Mouse (Mus musculus): ENCODE measurements at regions not wholly inside any gene's neighbourhood (a gene's known extent, or its start where the extent isn't known, plus 50 kb on each side); places are given as distances from the start of the nearest gene placed in this dataset.
"Not testable (repeated sequence)": the region's sequence is repeated elsewhere in the genome, so short reads cannot be mapped to it uniquely, and the experiment has no call there.

DNA sequence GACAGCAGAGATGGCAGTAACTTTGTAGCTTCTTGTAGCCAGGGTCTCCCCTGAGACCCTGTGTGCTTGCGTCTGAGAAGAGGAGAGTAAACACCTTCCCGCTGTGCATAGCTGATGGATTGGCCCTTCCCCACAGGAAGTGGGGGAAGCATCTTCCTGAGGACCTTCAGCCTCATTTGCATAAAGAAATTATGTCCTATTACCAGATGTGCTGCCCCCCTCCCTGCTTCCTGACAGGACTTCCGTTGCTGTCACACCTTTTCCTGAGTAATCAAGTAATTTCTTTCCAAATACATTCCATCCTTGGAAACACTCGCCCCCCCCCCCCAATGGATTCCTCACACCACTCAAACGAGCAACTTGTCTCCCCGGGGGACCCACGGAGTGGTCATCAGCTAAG, 77.5 kb upstream of the Med13l start:
- no peak for DNase-seq (ENCODE audit: extremely low spot score in 1 of 2, low spot score in 1 of 2)

DNA sequence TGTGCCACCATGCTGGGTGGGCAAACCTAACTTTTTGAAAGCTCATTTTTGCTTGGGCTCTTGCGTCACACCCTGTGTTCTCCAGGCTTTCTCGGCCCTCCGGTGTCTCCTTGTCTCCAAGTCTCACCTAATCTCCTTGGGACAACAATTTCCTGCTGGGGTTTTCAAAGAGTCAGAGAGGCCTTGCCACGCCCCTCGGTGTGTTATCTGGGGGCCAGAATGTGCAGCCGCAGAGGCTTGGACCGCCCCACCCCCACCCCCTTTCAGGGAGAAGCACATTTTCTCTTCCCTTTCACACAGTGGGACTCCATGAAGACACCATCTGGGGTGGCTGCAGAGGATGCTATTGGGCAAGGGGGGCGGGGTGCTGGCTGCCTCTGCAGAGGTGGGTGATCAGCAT, 76.9 kb upstream of the Med13l start:
- no peak for DNase-seq (ENCODE audit: extremely low spot score in 1 of 2, low spot score in 1 of 2)

DNA sequence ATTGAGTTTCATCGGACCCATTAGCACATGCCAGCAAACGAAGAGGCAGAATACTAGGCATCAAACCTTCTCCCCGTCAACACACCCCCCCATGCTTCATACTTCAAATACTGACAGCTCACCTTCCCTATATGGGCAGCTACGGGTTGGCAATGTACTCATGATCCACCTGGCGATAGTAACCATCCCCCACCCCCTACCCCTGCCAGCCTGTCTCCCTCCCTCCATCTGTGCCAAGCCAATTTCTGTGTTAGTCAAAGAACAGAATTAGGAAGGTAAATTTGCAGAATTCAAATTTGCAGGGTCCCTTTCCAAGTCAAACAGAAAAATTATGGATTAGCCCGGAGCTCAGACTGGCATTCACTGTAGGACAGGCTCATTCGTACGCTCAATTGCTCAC, 75.3 kb upstream of the Med13l start:
- DNase-seq (ENCODE audit: extremely low spot score in 1 of 2, low spot score in 1 of 2): no peak

DNA sequence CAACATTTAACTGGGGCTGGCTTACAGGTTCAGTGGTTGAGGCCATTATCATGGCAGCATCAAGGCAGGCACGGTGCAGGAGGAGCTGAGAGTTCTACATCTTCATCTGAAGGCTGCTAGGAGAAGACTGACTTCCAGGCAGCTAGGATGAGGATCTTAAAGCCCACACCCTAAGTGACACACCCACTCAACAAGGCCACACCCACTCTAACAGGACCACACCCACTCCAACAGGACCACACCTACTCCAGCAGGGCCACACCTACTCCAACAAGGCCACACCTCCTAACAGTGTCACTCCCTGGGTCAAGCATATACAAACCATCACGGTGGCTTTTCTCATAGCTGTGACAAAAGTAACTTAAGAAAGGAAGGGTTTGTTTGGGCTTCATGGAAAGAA, 68.0 kb upstream of the Med13l start:
- DNase-seq (ENCODE audit: extremely low spot score in 1 of 2, low spot score in 1 of 2): not testable (repeated sequence)

DNA sequence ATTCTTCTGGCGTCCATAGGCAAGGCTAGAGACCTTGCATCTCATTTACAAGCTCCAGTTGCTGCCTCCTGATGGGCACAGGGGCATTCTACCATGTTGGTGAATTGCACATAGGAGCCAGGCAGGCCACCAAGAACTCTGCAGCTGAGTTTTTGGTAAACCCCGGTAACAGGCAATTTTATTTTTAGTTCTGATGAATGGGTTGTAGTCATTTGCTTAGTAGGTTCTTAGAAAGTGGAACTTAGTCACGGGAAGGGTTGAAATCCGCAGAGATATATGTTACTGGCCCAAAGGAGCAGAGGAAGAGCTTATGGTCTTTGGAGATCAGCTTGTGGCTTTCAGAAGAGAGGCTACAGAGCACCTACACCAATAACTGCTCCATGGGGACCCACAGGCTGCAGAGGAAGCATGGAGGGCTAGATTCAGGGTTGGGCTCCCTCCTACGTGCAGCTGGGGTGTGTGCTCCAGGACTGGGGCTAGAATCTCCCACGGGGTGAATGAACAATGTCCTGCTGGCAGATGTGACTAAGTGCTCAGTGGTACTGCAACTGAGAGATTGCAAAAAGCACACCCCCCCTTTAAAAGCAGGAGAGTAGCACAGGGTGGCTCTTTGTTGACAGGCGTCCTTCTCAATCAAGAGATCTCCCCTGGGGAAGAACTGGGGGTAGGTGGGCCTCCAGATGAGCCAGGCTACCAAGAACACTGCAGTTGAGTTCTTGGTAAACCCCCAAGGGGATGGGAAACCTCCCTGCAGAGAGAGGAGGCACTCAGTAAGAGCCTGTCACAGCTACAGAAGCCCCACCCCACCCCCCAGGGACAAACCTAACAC, 65.6 kb upstream of the Med13l start:
- no peak for DNase-seq (ENCODE audit: extremely low spot score in 1 of 2, low spot score in 1 of 2)

DNA sequence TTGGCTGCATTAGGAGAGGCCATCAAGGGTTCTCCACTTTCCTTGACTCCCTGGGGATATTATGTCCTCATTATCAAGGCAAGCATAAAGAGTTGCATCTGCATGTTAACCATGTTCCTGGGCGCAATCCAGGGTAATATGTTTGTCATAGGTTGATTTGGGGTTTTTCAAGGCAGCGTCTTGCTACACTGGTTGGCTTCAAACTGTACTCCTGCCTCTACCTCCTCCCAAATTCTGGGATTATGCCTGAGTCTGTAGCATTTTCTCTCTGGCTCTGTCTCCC, 65.1 kb upstream of the Med13l start:
- no peak for DNase-seq (ENCODE audit: extremely low spot score in 1 of 2, low spot score in 1 of 2)

DNA sequence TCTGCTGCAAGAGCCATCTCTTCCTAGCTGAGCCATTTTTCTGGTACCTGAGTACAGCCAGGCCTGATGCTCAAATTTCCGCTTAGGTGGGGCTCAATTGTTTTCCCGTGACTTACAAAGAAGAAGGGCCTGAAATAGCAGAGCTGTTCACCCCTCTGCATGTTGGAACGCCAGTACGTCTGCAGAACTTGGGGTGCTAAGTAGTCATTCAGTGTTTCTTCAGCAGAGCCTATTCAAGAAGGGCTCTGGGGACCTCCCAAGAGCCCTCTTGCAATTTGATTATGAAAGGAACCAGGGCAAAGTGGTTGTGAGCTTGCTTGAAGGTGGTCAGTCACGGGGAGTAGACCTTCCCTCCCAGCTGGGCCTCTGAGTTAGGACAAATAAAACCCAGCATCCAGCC, 58.9 kb upstream of the Med13l start:
- DNase-seq (ENCODE audit: extremely low spot score in 1 of 2, low spot score in 1 of 2): no peak

DNA sequence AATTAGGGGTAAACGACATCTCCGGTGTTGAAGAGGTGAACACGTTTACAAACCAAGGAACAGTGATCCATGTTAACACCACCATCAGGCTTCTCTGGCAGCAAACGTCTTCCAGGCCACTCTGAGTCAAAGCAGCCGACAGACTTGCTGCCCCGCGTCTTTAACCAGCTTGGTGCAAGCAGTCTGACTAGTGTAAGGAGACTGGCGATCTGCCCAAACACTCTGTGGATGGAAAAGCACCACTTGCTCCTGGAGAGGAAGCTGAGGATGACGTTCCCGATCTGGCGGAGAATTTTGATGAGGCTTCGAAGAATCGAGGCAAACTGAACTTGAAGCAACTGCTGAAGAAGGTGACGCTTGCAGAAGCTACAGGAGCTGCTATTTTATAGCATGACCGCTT, 57.5 kb upstream of the Med13l start:
- no peak for DNase-seq (ENCODE audit: extremely low spot score in 1 of 2, low spot score in 1 of 2)

DNA sequence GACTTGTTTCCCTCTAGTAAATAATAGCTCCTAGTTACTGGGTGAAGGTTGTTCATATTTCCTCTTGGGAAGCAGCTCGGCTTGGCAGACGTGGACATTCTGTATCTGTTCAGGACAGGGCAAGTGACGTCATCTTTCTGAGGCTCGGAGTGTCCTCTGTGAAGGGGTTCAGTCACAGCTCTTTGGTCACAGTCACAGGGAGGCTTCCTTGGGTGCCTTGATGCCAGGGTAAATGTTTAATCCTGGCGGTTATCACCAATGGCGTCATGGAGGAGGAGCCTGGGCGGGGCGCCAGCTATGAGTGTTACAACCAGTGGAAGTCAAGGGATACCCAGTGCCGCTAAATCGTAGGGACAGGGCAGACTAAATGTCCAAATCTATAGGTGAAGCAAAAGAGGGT, 56.3 kb upstream of the Med13l start:
- no peak for DNase-seq (ENCODE audit: extremely low spot score in 1 of 2, low spot score in 1 of 2)

DNA sequence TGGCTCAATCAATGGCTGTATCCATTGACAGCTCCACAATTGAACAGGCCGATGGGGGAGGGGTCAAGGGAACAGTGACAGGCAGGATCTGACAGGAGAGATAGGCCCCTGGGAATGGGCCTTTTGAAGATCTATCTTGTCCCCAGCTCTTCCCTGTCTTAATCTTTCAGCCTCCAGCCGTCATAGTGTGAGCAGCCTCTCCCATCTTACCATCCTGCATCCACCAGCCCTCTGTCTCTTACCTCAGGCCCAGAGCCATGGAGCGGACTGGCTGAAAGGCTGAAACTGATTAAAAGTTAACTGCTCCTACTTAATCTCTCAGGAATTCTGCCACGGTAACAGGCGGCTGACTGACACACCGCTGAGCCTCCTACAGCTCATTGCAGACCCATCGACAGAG, 55.6 kb upstream of the Med13l start:
- no peak for DNase-seq (ENCODE audit: extremely low spot score in 1 of 2, low spot score in 1 of 2)

DNA sequence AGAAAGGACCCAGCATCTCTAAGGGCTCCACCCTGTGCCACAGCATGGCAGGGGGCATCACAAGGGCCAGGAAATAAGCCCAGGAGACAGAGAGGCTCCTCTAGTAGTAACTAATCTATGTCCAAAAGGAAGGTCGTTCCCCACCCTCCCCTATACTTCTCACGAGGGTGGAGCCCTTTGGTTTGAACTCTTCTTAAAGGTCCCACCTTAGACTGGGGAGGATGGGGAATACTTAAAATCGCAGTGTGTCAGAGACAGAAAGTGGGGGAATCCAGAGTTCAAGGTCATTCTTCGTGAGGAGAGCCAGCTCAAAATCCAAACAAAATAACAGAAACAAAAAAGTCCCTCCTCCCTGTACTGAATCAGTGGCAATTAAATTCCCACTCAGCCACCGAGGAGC, 50.6 kb upstream of the Med13l start:
- DNase-seq (ENCODE audit: extremely low spot score in 1 of 2, low spot score in 1 of 2): no peak

Small RNAs in the stretch of these regions (microRNA-seq; reads per million reads assigned to microRNA genes)
- gene Gm26455: 0 reads per million in 2 experiments

All from layer of hippocampus, postnatal 25 days (tissue).